Mouse (Mus musculus) gastrocnemius, adult 2 months (tissue): Measurements from ENCODE around the gene Sncg. TPM values are rescaled to one million over a fixed set of nuclear protein-coding genes. Genes with fewer than 3 reads are reported as not detected.
A peak's percentile ranks its signal among the peaks of the same experiment; 100 is the strongest.

Experiments
- DNase-seq: peaks from one replicate; pipeline ENCODE4 v3.0.0; 2022
- H3K27ac ChIP-seq: fragments of 200-600 bp; 2 replicates; pipeline ENCODE4 v1.8.1; 2022; ENCODE audit warnings: mild to moderate bottlenecking
- H3K4me3 ChIP-seq: fragments of 200-600 bp; 2 replicates; pipeline ENCODE4 v1.8.1; 2022; ENCODE audit warnings: mild to moderate bottlenecking, moderate library complexity
- CTCF ChIP-seq: fragments of 200-600 bp; IDR thresholded peaks from 2 replicates; pipeline ENCODE4 v1.8.1; 2022; ENCODE audit warnings: antibody characterized with exemption, mild to moderate bottlenecking, moderate library complexity
- intact Hi-C: fragments of 180-260 bp; cut with DNase I; formaldehyde crosslinking; loops from one replicate; pipeline ENCODE4 v1.15.1; 2025
- total RNA-seq, 2 experiments: library from RNA; stranded (reverse); gene quantifications; 2 replicates each; pipeline ENCODE4 v1.2.3; 2021

The Sncg gene
- total RNA-seq, 2 experiments from 2014 or later = 4.0 to 4.8 TPM

- H3K27ac ChIP-seq = peak overlapping the region; percentile 89
- H3K4me3 ChIP-seq = peak overlapping the region; percentile 73
- peak; percentile 89 for DNase-seq
- TF ChIP-seq CTCF = peak; percentile 63
- intact Hi-C loops = loop anchor here (1.0 to 10.0 kb wide), 3 partner anchors 51 to 279 kb away; partner anchors contain the start of genes Anxa8, Glud1 and Shld2
These were observed 10.9 kb downstream of the Sncg start for GRCm38 (mm10) chr14:34363490-34364253.

- intact Hi-C loops = loop anchor here (1.0 to 10.0 kb wide), 3 partner anchors 51 to 278 kb away; partner anchors contain the start of genes Anxa8, Glud1 and Shld2
- peak; percentile 84 for TF ChIP-seq CTCF
- peak overlapping the region; percentile 73 for H3K4me3 ChIP-seq
- peak; percentile 79 for DNase-seq
- peak overlapping the region; percentile 89 for H3K27ac ChIP-seq
These were observed 11.7 kb downstream of the Sncg start for GRCm38 (mm10) chr14:34362726-34363445.

GRCm38 (mm10) chr14:34362135-34362534, 12.5 kb downstream of the Sncg start:
- TF ChIP-seq CTCF = no peak
- Histone ChIP-seq H3K27ac (0 out of 2 replicates have a peak overlapping the region, but pooled peaks have one; percentile 89), H3K4me3 (no peak overlapping the region)
- no peak for DNase-seq
- intact Hi-C loops = loop anchor here (5.0 to 10.0 kb wide), 2 partner anchors 50 to 277 kb away; partner anchors contain the start of genes Anxa8, Glud1 and Shld2

- no peak for DNase-seq
- Histone ChIP-seq H3K4me3 (no peak overlapping the region), H3K27ac (no peak overlapping the region)
- intact Hi-C loops = loop anchor here (5.0 to 10.0 kb wide), 2 partner anchors 48 to 275 kb away; partner anchors contain the start of genes Anxa8, Glud1 and Shld2
- TF ChIP-seq CTCF = no peak
These were observed 14.3 kb downstream of the Sncg start for GRCm38 (mm10) chr14:34360251-34360650.

- Histone ChIP-seq H3K27ac (no peak overlapping the region), H3K4me3 (no peak overlapping the region)
- intact Hi-C loops = loop anchor here (5.0 to 10.0 kb wide), 2 partner anchors 47 to 275 kb away; partner anchors contain the start of genes Anxa8, Glud1 and Shld2
- no peak for DNase-seq
- TF ChIP-seq CTCF = no peak
These were observed 14.8 kb downstream of the Sncg start for GRCm38 (mm10) chr14:34359676-34360244.

GRCm38 (mm10) chr14:34357671-34358455, 16.7 kb downstream of the Sncg start:
- Histone ChIP-seq H3K4me3 (no peak overlapping the region), H3K27ac (peak overlapping the region; percentile 35)
- DNase-seq = peak; percentile 46
- intact Hi-C loops = no loop called here
- no peak for TF ChIP-seq CTCF

GRCm38 (mm10) chr14:34355301-34355700, 19.3 kb downstream of the Sncg start, which contains the start of gene Fam25c:
TSS of gene Fam25c (minus strand) at chr14:34355433.
- TF ChIP-seq CTCF = no peak
- H3K27ac ChIP-seq = no peak within 1 kb of the TSS
- intact Hi-C loops = no loop called here
- H3K4me3 ChIP-seq = no peak within 1 kb of the TSS
- DNase-seq = no peak

GRCm38 (mm10) chr14:34354456-34354855, 20.1 kb downstream of the Sncg start:
- no peak for TF ChIP-seq CTCF
- intact Hi-C loops = no loop called here
- H3K4me3 ChIP-seq = no peak overlapping the region
- H3K27ac ChIP-seq = no peak overlapping the region
- no peak for DNase-seq

GRCm38 (mm10) chr14:34353326-34353725, 21.3 kb downstream of the Sncg start:
- no peak overlapping the region for H3K4me3 ChIP-seq
- no peak for DNase-seq

GRCm38 (mm10) chr14:34352523-34352922, 22.1 kb downstream of the Sncg start:
- TF ChIP-seq CTCF = no peak
- Histone ChIP-seq H3K4me3 (no peak overlapping the region), H3K27ac (no peak overlapping the region)
- no peak for DNase-seq
- intact Hi-C loops = no loop called here

More at GRCm38 (mm10) chr14:34353326-34353725, 21.3 kb downstream of the Sncg start:
- H3K27ac ChIP-seq = no peak overlapping the region
- intact Hi-C loops = no loop called here
- TF ChIP-seq CTCF = no peak

- Histone ChIP-seq H3K4me3 (no peak overlapping the region), H3K27ac (no peak overlapping the region)
- intact Hi-C loops = no loop called here
- TF ChIP-seq CTCF = no peak
- no peak for DNase-seq
These were observed 22.9 kb downstream of the Sncg start for GRCm38 (mm10) chr14:34351660-34352059.

- TF ChIP-seq CTCF = no peak
- intact Hi-C loops = no loop called here
- DNase-seq = peak; percentile 33
- H3K4me3 ChIP-seq = no peak overlapping the region
- no peak overlapping the region for H3K27ac ChIP-seq
These were observed 25.6 kb downstream of the Sncg start for GRCm38 (mm10) chr14:34349007-34349406.
